Mouse (Mus musculus) ES-Bruce4 (cell line): ENCODE measurements around the gene Dlg1. TPM values are rescaled to one million over a fixed set of nuclear protein-coding genes. Genes with fewer than 3 reads are reported as not detected.

ENCODE experiments used
- H3K27ac ChIP-seq: 2 replicates; pipeline ENCODE4 v1.5.1; 2012; ENCODE audit warnings: low read length, inconsistent platforms; ENCODE audit not compliant: insufficient read depth
- H3K27me3 ChIP-seq: 2 replicates; pipeline ENCODE4 v1.6.1; 2012; ENCODE audit warnings: mild to moderate bottlenecking, low read length, inconsistent platforms; ENCODE audit not compliant: control insufficient read depth, poor library complexity, insufficient read depth, severe bottlenecking
- H3K36me3 ChIP-seq: 2 replicates; pipeline ENCODE4 v1.6.1; 2012; ENCODE audit warnings: inconsistent platforms, mild to moderate bottlenecking, low read length, moderate library complexity; ENCODE audit not compliant: control insufficient read depth, poor library complexity, insufficient read depth, severe bottlenecking
- H3K4me1 ChIP-seq: one replicate; pipeline ENCODE4 v1.8.1; 2011; ENCODE audit warnings: low read length; ENCODE audit not compliant: control insufficient read depth, insufficient read depth
- H3K4me3 ChIP-seq: 2 replicates; pipeline ENCODE4 v1.5.1; 2011; ENCODE audit warnings: low read depth, mild to moderate bottlenecking, low read length
- H3K9ac ChIP-seq: 2 replicates; pipeline ENCODE4 v1.6.1; 2012; ENCODE audit warnings: low read depth, mild to moderate bottlenecking, inconsistent platforms; ENCODE audit not compliant: poor library complexity, severe bottlenecking
- H3K9me3 ChIP-seq: replicated peaks from 2 replicates; pipeline ENCODE4 v1.6.1; 2012; ENCODE audit warnings: mild to moderate bottlenecking, low read length, inconsistent platforms; ENCODE audit not compliant: control insufficient read depth, poor library complexity, insufficient read depth, severe bottlenecking
- CTCF ChIP-seq: IDR thresholded peaks from one replicate; pipeline ENCODE4 v1.8.1; 2011; ENCODE audit warnings: low read depth, low read length
- EP300 ChIP-seq: IDR thresholded peaks from 2 replicates; pipeline ENCODE4 v1.6.1; 2011; ENCODE audit warnings: low read depth, low read length; ENCODE audit not compliant: insufficient read depth
- POLR2A ChIP-seq: IDR thresholded peaks from one replicate; pipeline ENCODE4 v1.8.1; 2011; ENCODE audit warnings: low read length; ENCODE audit not compliant: insufficient read depth
- polyA plus RNA-seq: library from polyadenylated mRNA; stranded (reverse); fragments of >200 nt; gene quantifications from 2 replicates; pipeline ENCODE4 v1.2.4, GENCODE M21; 2011; ENCODE audit warnings: low read depth; ENCODE audit not compliant: missing spikeins, insufficient read depth, insufficient read length

The Dlg1 gene
- polyA plus RNA-seq, 1 experiment = 154 TPM

GRCm38 (mm10) chr16:31803644-31804043 lies 140.4 kb downstream of the Dlg1 start:
- H3K27ac ChIP-seq = no peak overlapping the region
- H3K4me3 ChIP-seq = no peak overlapping the region
- no peaks in the 10 kb centered on the region for H3K9me3 ChIP-seq
- H3K9ac ChIP-seq = no peak overlapping the region
- H3K27me3 ChIP-seq = no peaks in the 10 kb centered on the region
- no peaks in the 10 kb centered on the region for H3K4me1 ChIP-seq
- TF ChIP-seq CTCF (no peak), POLR2A (no peak)
- peaks cover 3% of the 10 kb centered on the region for H3K36me3 ChIP-seq

GRCm38 (mm10) chr16:31826049-31826448 lies 162.8 kb downstream of the Dlg1 start:
- no peak overlapping the region for H3K9ac ChIP-seq
- no peak overlapping the region for H3K27ac ChIP-seq
- no peaks in the 10 kb centered on the region for H3K4me1 ChIP-seq
- no peaks in the 10 kb centered on the region for H3K9me3 ChIP-seq
- H3K36me3 ChIP-seq = peaks cover 3% of the 10 kb centered on the region
- H3K4me3 ChIP-seq = no peak overlapping the region
- no peaks in the 10 kb centered on the region for H3K27me3 ChIP-seq
- TF ChIP-seq EP300 (no peak), POLR2A (no peak), CTCF (no peak)

- Histone ChIP-seq H3K27me3 (no peaks in the 10 kb centered on the region), H3K36me3 (peaks cover 3% of the 10 kb centered on the region), H3K4me3 (no peak overlapping the region), H3K27ac (no peak overlapping the region), H3K9ac (no peak overlapping the region), H3K4me1 (no peaks in the 10 kb centered on the region), H3K9me3 (no peaks in the 10 kb centered on the region)
- TF ChIP-seq CTCF (no peak), EP300 (no peak), POLR2A (no peak)
These were observed 167.5 kb downstream of the Dlg1 start for GRCm38 (mm10) chr16:31830726-31831125.

GRCm38 (mm10) chr16:31832630-31833422 lies 169.6 kb downstream of the Dlg1 start:
- Histone ChIP-seq H3K9me3 (no peaks in the 10 kb centered on the region), H3K4me1 (no peaks in the 10 kb centered on the region), H3K27ac (no peak overlapping the region), H3K4me3 (no peak overlapping the region), H3K9ac (no peak overlapping the region), H3K36me3 (peaks cover 6% of the 10 kb centered on the region), H3K27me3 (no peaks in the 10 kb centered on the region)
- TF ChIP-seq POLR2A (no peak), CTCF (no peak), EP300 (no peak)

- Histone ChIP-seq H3K9ac (no peak overlapping the region), H3K4me3 (no peak overlapping the region), H3K36me3 (peaks cover 6% of the 10 kb centered on the region), H3K9me3 (no peaks in the 10 kb centered on the region), H3K27ac (no peak overlapping the region), H3K27me3 (no peaks in the 10 kb centered on the region), H3K4me1 (no peaks in the 10 kb centered on the region)
- no peak for TF ChIP-seq POLR2A
- TF ChIP-seq CTCF = no peak
- TF ChIP-seq EP300 = no peak
These were observed 170.9 kb downstream of the Dlg1 start for GRCm38 (mm10) chr16:31834011-31834584.

- TF ChIP-seq POLR2A (no peak), CTCF (no peak), EP300 (no peak)
- Histone ChIP-seq H3K27me3 (no peaks in the 10 kb centered on the region), H3K4me1 (no peaks in the 10 kb centered on the region), H3K36me3 (peaks cover 6% of the 10 kb centered on the region), H3K9ac (no peak overlapping the region), H3K27ac (no peak overlapping the region), H3K9me3 (no peaks in the 10 kb centered on the region), H3K4me3 (no peak overlapping the region)
These were observed 171.5 kb downstream of the Dlg1 start for GRCm38 (mm10) chr16:31834662-31835318.
